Mouse (Mus musculus): ENCODE results near the gene Smad3. TPM values are rescaled to one million over a fixed set of nuclear protein-coding genes. Genes with fewer than 3 reads are reported as not detected.

Smad3 gene
- polyA plus RNA-seq, 1 experiment = 6.3 TPM

- Histone ChIP-seq H3K36me3 (ENCODE audit: control insufficient read depth, insufficient read depth) (no peaks in the 10 kb centered on the region), H3K79me2 (ENCODE audit: control insufficient read depth, insufficient read depth) (peaks cover 35% of the 10 kb centered on the region), H3K27me3 (ENCODE audit: control insufficient read depth, insufficient read depth, insufficient read length) (no peaks in the 10 kb centered on the region), H3K4me3 (ENCODE audit: insufficient read depth, poor library complexity, severe bottlenecking) (no peak overlapping the region), H3K79me3 (ENCODE audit: low read depth) (peaks cover 8% of the 10 kb centered on the region), H3ac (ENCODE audit: control insufficient read depth, insufficient read length, low read depth) (peak overlapping the region; percentile 19)
- TF ChIP-seq FOSL1 (IDR thresholded peaks at IDR 0.05; ENCODE audit: insufficient read depth, low read length, poor library complexity, severe bottlenecking) = peak; percentile 27
- TF ChIP-seq MYOG (IDR thresholded peaks at IDR 0.05; ENCODE audit: control insufficient read depth, extremely low read depth, insufficient read length) = no peak
Measured at GRCm38 (mm10) chr9:63677621-63678020, 80.2 kb downstream of the Smad3 start.

GRCm38 (mm10) chr9:63674613-63675012 lies 83.2 kb downstream of the Smad3 start:
- Histone ChIP-seq H3K79me2 (ENCODE audit: control insufficient read depth, insufficient read depth) (peaks cover 35% of the 10 kb centered on the region), H3ac (ENCODE audit: control insufficient read depth, insufficient read length, low read depth) (no peak overlapping the region), H3K36me3 (ENCODE audit: control insufficient read depth, insufficient read depth) (no peaks in the 10 kb centered on the region)

GRCm38 (mm10) chr9:63673494-63673805 lies 84.3 kb downstream of the Smad3 start:
- H3K4me3 ChIP-seq (ENCODE audit: insufficient read depth, poor library complexity, severe bottlenecking) = no peak overlapping the region
- no peaks in the 10 kb centered on the region for H3K27me3 ChIP-seq (ENCODE audit: control insufficient read depth, insufficient read depth, insufficient read length)
- H3ac ChIP-seq (ENCODE audit: control insufficient read depth, insufficient read length, low read depth) = no peak overlapping the region
- H3K79me3 ChIP-seq (ENCODE audit: low read depth) = peaks cover 13% of the 10 kb centered on the region
- no peaks in the 10 kb centered on the region for H3K36me3 ChIP-seq (ENCODE audit: control insufficient read depth, insufficient read depth)
- H3K79me2 ChIP-seq (ENCODE audit: control insufficient read depth, insufficient read depth) = peaks cover 29% of the 10 kb centered on the region
- TF ChIP-seq FOSL1 (IDR thresholded peaks at IDR 0.05; ENCODE audit: insufficient read depth, low read length, poor library complexity, severe bottlenecking) = no peak
- no peak for TF ChIP-seq MYOG (IDR thresholded peaks at IDR 0.05; ENCODE audit: control insufficient read depth, extremely low read depth, insufficient read length)
- no peak for TF ChIP-seq CEBPB (IDR thresholded peaks at IDR 0.05; ENCODE audit: low read depth)
- TF ChIP-seq USF1 (IDR thresholded peaks at IDR 0.05; ENCODE audit: low read depth) = no peak
- no peak for TF ChIP-seq MAX (IDR thresholded peaks at IDR 0.05)
- TF ChIP-seq CTCF (IDR thresholded peaks at IDR 0.05; ENCODE audit: control insufficient read depth, insufficient read depth, insufficient read length) = no peak
- TF ChIP-seq MYOD1 (IDR thresholded peaks at IDR 0.05; ENCODE audit: control insufficient read depth, insufficient read length, low read depth) = no peak

More at GRCm38 (mm10) chr9:63674613-63675012, 83.2 kb downstream of the Smad3 start:
- no peak for TF ChIP-seq MYOG (IDR thresholded peaks at IDR 0.05; ENCODE audit: control insufficient read depth, extremely low read depth, insufficient read length)
- TF ChIP-seq FOSL1 (IDR thresholded peaks at IDR 0.05; ENCODE audit: insufficient read depth, low read length, poor library complexity, severe bottlenecking) = no peak
- no peak for TF ChIP-seq MYOD1 (IDR thresholded peaks at IDR 0.05; ENCODE audit: control insufficient read depth, insufficient read length, low read depth)
- TF ChIP-seq MAX (IDR thresholded peaks at IDR 0.05) = no peak
- no peak for TF ChIP-seq CTCF (IDR thresholded peaks at IDR 0.05; ENCODE audit: control insufficient read depth, insufficient read depth, insufficient read length)
- no peak for TF ChIP-seq USF1 (IDR thresholded peaks at IDR 0.05; ENCODE audit: low read depth)
- no peak for TF ChIP-seq CEBPB (IDR thresholded peaks at IDR 0.05; ENCODE audit: low read depth)
- H3K4me3 ChIP-seq (ENCODE audit: insufficient read depth, poor library complexity, severe bottlenecking) = no peak overlapping the region
- H3K79me3 ChIP-seq (ENCODE audit: low read depth) = peaks cover 13% of the 10 kb centered on the region
- H3K27me3 ChIP-seq (ENCODE audit: control insufficient read depth, insufficient read depth, insufficient read length) = no peaks in the 10 kb centered on the region

GRCm38 (mm10) chr9:63672797-63673493 lies 84.8 kb downstream of the Smad3 start:
- peaks cover 13% of the 10 kb centered on the region for H3K79me3 ChIP-seq (ENCODE audit: low read depth)
- H3K36me3 ChIP-seq (ENCODE audit: control insufficient read depth, insufficient read depth) = no peaks in the 10 kb centered on the region
- no peak overlapping the region for H3K4me3 ChIP-seq (ENCODE audit: insufficient read depth, poor library complexity, severe bottlenecking)
- TF ChIP-seq USF1 (IDR thresholded peaks at IDR 0.05; ENCODE audit: low read depth) = no peak
- no peak for TF ChIP-seq MAX (IDR thresholded peaks at IDR 0.05)
- no peak overlapping the region for H3ac ChIP-seq (ENCODE audit: control insufficient read depth, insufficient read length, low read depth)
- no peaks in the 10 kb centered on the region for H3K27me3 ChIP-seq (ENCODE audit: control insufficient read depth, insufficient read depth, insufficient read length)
- peaks cover 29% of the 10 kb centered on the region for H3K79me2 ChIP-seq (ENCODE audit: control insufficient read depth, insufficient read depth)

GRCm38 (mm10) chr9:63669816-63670215 lies 88.0 kb downstream of the Smad3 start:
- Histone ChIP-seq H3K27me3 (ENCODE audit: control insufficient read depth, insufficient read depth, insufficient read length) (no peaks in the 10 kb centered on the region), H3ac (ENCODE audit: control insufficient read depth, insufficient read length, low read depth) (no peak overlapping the region), H3K4me3 (ENCODE audit: insufficient read depth, poor library complexity, severe bottlenecking) (no peak overlapping the region), H3K79me2 (ENCODE audit: control insufficient read depth, insufficient read depth) (peaks cover 13% of the 10 kb centered on the region), H3K79me3 (ENCODE audit: low read depth) (peaks cover 8% of the 10 kb centered on the region), H3K36me3 (ENCODE audit: control insufficient read depth, insufficient read depth) (no peaks in the 10 kb centered on the region)
- TF ChIP-seq FOSL1 (IDR thresholded peaks at IDR 0.05; ENCODE audit: insufficient read depth, low read length, poor library complexity, severe bottlenecking) = no peak
- TF ChIP-seq CEBPB (IDR thresholded peaks at IDR 0.05; ENCODE audit: low read depth) = no peak
- TF ChIP-seq MYOG (IDR thresholded peaks at IDR 0.05; ENCODE audit: control insufficient read depth, extremely low read depth, insufficient read length) = no peak
- TF ChIP-seq CTCF (IDR thresholded peaks at IDR 0.05; ENCODE audit: control insufficient read depth, insufficient read depth, insufficient read length) = no peak
- no peak for TF ChIP-seq MYOD1 (IDR thresholded peaks at IDR 0.05; ENCODE audit: control insufficient read depth, insufficient read length, low read depth)
- no peak for TF ChIP-seq USF1 (IDR thresholded peaks at IDR 0.05; ENCODE audit: low read depth)
- no peak for TF ChIP-seq MAX (IDR thresholded peaks at IDR 0.05)

GRCm38 (mm10) chr9:63668621-63669020 lies 89.2 kb downstream of the Smad3 start:
- Histone ChIP-seq H3K4me3 (ENCODE audit: insufficient read depth, poor library complexity, severe bottlenecking) (no peak overlapping the region), H3K36me3 (ENCODE audit: control insufficient read depth, insufficient read depth) (no peaks in the 10 kb centered on the region), H3K27me3 (ENCODE audit: control insufficient read depth, insufficient read depth, insufficient read length) (no peaks in the 10 kb centered on the region), H3K79me2 (ENCODE audit: control insufficient read depth, insufficient read depth) (peaks cover 10% of the 10 kb centered on the region), H3K79me3 (ENCODE audit: low read depth) (peaks cover 8% of the 10 kb centered on the region), H3ac (ENCODE audit: control insufficient read depth, insufficient read length, low read depth) (no peak overlapping the region)
- no peak for TF ChIP-seq USF1 (IDR thresholded peaks at IDR 0.05; ENCODE audit: low read depth)
- TF ChIP-seq CEBPB (IDR thresholded peaks at IDR 0.05; ENCODE audit: low read depth) = no peak
- no peak for TF ChIP-seq MYOD1 (IDR thresholded peaks at IDR 0.05; ENCODE audit: control insufficient read depth, insufficient read length, low read depth)
- TF ChIP-seq MAX (IDR thresholded peaks at IDR 0.05) = no peak
- TF ChIP-seq FOSL1 (IDR thresholded peaks at IDR 0.05; ENCODE audit: insufficient read depth, low read length, poor library complexity, severe bottlenecking) = no peak
